Mouse (Mus musculus) liver, embryonic 14.5 days (tissue): ENCODE data around the gene Slc17a8.
"Not testable (repeated sequence)": the region's sequence is repeated elsewhere in the genome, so short reads cannot be mapped to it uniquely, and the experiment has no call there.

ENCODE experiments used
- CTCF ChIP-seq: IDR thresholded peaks from 2 replicates; pipeline ENCODE4 v1.5.1; 2016; ENCODE audit warnings: antibody characterized with exemption, low read depth, control low read depth
- EP300 ChIP-seq: IDR thresholded peaks from 2 replicates; pipeline ENCODE4 v1.6.1; 2016; ENCODE audit warnings: antibody characterized with exemption, low read depth

DNA sequence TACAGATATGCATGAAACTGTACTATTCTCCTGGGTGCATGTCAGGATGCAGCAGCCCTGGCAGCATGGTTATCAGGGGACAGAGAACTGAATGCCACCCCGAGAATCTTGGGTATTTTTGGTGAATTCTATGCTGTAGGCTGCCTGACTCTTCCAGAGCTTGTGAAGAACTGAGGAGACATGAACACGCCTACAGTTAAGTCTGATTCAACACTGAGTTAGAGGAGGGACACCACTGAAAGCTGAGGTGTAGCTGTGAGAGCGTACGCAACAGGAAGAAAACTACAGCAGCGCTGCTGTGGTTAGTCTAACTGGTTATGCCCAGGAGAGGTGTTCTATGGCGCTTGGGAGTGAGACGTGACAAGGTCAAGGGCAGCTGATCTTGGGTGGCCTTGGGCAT, 67.2 kb downstream of the Slc17a8 start:
- not testable (repeated sequence) for TF ChIP-seq EP300, CTCF
